Mouse (Mus musculus) kidney, adult 18-20 months (tissue): Measurements from ENCODE around the gene Slc10a3.
A peak's percentile ranks its signal among the peaks of the same experiment; 100 is the strongest.
"Not testable (repeated sequence)": the region's sequence is repeated elsewhere in the genome, so short reads cannot be mapped to it uniquely, and the experiment has no call there.

ENCODE experiments used
- DNase-seq: peaks from one replicate; pipeline ENCODE4 v3.0.0; 2021

The Slc10a3 gene

DNA sequence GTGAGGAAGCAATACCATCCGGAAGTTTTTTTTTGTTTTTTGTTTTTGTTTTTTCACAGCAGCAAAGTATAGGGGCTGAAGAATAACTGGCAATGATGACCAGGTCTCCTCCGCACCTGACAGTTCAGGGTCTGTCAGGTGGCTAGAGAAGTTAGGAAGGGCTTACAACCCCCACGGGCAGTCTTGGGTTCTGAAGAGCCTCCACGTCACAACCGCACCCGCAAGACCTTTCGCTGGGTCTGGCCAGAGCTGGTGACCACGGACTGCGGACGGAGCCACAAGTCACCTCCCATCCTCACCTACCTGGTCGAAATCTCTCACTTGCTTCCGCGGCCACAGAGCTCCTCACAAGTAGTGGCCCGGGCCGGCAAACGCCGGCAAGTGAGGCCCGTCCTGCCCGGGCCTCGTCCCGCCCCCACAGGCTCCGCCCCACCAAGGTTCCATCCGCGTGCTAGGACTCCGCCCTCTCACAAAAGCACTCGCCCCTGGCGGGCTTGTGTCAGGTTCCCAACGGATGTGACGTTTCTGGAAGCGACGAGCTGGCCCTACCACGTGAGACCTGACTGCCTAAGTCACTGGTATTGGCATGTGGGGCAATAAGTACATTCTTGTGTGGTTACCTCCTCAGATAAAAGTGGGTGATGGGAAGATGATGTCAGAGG, at the start of gene Slc10a3, which contains the start of gene Ubl4a:
Gene Slc10a3, minus strand, starts transcription at position 462 of the 662 bp plus-strand sequence.
Gene Ubl4a, minus strand, starts transcription at position 331 of the 662 bp plus-strand sequence.
- DNase-seq: peak; percentile 87

- DNase-seq: peak; percentile 64
These were observed 40.2 kb upstream of the Slc10a3 start for GRCm38 (mm10) chrX:74413377-74413776.

GRCm38 (mm10) chrX:74408340-74408739, 35.2 kb upstream of the Slc10a3 start:
- DNase-seq: no peak

GRCm38 (mm10) chrX:74400136-74400535, 27.0 kb upstream of the Slc10a3 start:
- no peak for DNase-seq

DNA sequence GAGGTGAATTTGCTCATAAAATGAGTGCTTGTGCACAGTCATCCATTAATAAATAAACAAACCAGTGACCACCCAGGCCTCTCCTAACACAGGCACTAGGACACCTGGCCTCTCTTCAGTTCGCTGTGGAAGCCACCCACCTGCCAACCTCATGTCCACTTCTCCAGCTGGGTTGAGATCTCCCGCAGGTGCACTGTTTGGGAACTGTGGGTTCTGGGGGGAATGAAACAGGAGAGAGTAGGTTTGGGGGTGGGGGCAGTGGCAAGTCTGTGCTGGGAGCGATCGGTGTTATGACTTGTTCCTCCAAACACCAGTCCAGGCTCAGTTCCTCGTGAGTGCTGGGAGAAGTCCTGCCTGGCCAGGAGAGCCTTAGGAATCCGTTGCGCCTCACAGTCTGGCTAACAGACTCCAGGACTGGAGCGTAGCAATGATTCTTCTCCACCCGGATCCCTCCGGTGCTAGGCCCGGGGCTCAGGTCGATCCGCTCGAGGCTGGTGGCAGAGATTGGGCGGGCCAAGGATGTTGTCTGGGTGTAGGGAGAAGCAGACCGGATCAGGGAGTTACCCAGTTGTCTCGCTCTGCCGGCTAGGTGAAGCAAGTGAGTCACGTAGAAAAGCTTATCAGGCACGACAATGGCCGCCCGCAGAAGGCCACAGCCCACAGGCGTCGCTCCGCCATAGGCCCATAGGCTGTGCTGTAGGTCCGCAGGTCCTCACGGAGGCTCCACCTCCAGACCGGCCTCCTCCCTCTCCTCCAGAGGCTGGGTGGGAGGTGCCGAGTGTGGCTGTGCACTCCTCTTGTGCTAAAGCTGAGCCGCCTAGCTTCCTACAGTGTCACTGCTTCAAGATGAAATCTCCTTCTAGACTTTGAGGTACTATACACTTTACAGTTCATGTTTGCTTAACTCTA, 19.6 kb upstream of the Slc10a3 start, which contains the start of the genes Fam3a and Ikbkg:
Gene Fam3a, minus strand, starts transcription at position 738 of the 909 bp plus-strand sequence.
Gene Ikbkg, plus strand, starts transcription at position 756 of the 909 bp plus-strand sequence.
- peak; percentile 81 for DNase-seq

- no peak for DNase-seq
These were observed 15.0 kb upstream of the Slc10a3 start for GRCm38 (mm10) chrX:74388153-74388552.

DNA sequence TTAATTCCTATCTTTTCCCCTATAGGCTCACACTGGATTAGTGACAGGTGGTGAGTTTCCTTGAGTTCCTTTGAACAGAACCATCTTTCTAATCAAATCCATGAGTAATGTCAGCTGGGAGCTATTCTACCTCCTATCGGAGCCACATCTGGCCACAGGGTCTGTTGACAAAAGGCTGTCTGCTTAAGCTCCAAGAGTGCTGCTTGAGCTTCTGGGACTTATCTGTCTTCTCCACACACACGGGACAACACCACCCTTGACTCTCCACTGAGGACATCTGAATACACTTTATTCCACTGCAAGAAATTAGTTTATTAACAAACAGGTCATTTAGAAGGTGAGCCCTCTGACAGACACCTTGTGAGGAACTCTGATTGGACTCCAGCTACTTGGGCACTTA, 11.3 kb upstream of the Slc10a3 start:
- DNase-seq: no peak

GRCm38 (mm10) chrX:74368209-74368909, 4.8 kb downstream of the Slc10a3 start:
- DNase-seq: peak; percentile 81

- DNase-seq: no peak
These were observed 5.6 kb downstream of the Slc10a3 start for GRCm38 (mm10) chrX:74367512-74367911.

GRCm38 (mm10) chrX:74359171-74359570, 14.0 kb downstream of the Slc10a3 start:
- DNase-seq: peak; percentile 16

GRCm38 (mm10) chrX:74357069-74357468, 16.1 kb downstream of the Slc10a3 start:
- not testable (repeated sequence) for DNase-seq

DNA sequence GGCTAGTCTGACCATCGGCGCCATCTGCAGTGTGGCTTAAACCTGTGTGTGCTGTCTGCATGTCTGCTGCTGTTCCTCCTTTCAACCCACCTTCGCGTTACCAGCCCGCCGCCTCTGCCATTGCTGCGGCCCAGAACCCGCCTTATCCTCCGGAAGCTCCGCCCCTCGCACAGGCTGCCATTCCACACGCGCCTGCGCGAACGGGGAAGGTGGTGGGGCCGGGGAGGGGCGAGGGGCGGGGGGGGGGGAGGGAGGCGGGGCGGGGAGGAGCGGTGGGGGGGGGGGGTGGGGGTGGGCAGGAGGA, 19.7 kb downstream of the Slc10a3 start, which contains the start of gene Lage3:
Gene Lage3, minus strand, starts transcription at position 152 of the 304 bp plus-strand sequence.
- DNase-seq: peak; percentile 83

DNA sequence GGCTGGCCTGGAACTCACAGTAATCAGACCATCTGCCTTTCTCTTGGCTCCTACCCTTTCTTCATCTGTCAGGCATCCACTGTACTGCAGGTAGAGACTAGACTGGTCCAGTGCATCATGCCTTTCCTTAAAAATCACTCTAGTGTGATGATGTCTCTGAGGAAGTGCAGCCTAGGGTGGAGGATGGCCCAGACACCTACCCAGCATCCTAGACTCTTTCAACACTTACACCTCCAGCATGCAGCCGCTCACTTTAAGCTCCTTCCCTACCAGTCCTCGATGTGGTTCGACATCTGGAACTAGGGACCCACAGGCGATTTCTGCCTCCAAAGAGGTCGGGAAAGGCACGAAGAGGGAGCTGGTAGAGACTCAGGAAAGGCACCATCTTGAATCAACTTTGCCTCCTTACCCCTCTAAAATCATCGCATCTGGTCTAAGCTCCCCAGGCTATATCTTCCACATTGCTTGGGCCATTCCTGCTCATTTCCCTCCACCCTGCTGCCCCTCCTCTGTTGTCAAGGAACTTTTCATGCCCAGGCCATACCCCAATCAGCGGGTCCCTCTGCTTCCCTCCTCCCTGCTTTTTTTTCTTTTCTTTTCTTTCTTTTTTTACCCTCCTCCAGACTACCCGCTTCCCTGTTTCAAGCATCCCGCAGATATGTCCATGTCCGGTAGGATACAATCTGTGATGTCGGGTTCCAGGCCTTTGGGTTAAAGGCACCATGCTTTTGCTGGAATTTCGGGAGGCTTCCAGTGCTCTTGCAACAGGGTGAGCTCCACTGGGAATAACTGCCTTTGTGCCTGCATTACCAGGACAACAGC, 20.3 kb downstream of the Slc10a3 start:
- DNase-seq: no peak

DNA sequence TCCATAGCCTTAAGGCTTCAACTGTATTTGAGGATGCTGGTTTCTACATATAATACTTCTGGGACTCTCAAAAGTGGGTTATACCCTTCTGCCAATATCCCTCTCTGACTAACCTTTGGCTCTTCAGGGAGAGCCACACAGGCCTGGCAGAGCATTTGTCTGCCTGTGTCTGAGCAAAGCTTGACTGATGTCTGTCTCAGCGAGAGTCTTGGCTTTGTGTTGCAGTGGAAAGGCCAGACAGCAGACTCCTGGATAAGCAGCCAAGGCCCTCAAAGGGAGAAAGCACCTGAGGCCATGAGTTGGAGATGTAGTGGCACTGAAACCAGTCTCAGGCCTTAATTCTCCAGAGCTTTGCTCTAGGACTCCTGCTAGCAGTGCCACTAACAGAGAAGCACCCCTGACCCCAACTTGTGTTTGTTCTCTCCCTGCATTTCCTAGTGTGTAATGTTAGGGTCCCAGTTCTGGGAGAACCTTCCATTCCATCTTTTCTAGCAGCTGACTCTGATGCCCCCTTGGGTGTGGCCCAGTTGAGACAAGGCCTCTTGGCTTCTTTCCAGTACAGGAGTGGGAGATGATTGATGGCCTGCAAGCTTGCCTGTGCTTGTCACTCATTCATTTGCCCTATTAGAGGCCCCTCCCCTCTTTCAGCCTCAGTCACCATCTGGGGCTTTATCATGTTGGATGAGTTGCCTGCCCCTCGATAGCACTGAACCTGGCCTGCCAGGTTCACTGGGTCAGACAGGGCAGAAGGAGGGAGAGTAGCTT, 42.8 kb downstream of the Slc10a3 start:
- no peak for DNase-seq

DNA sequence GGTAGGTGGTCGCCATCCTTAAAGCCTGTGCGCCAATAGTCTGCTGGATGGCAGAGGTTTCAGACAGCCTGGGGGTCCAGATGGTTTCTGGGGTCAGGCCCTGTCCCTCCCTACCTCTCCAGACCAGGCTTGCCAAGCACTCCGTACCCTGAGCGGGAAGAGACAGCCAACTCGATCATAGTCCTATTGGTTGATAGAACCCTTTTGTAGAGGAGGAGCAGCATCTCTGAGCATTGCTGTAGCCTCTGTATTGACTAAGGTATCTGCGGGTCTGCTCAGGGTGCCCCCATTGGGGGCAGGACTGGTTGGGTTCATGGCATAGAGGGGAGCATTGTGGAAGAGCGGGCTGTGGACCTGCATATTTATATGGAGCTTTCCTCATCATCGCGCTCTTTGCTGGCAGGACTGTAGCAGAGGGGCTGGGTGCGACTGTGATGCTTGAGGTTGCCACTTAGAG, 43.9 kb downstream of the Slc10a3 start:
- no peak for DNase-seq

DNA sequence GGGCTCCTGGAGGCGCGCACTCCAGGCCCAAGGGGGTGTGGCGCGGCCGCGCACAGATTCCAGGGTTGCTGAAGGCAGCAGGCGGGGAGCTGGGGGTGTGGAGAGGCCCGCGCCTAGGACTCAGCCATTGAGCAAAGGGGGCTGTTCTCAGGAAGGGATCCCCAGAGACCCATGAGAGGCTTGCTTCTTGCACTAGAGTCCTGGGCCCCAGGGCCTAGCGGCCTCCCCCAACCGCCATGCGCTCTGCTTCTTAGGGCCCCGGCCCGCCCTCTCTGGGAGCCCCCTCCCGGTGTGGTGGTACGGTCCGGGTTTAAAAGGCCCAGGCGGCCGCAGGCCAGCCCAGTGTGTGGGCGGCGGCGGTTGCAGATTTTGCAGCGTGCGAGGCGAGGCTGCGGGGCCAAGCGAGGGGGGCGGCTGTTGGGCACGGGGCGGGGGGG, 44.4 kb downstream of the Slc10a3 start, which contains the start of gene Plxna3:
Gene Plxna3, plus strand, starts transcription at position 342 of the 437 bp plus-strand sequence.
- peak; percentile 75 for DNase-seq
